Mouse (Mus musculus) c-Kit-positive CD71-positive TER-119-positive erythroid progenitor cells, embryonic 14.5 days (primary cell): ENCODE data around the gene Ube2e1.
"Not testable (repeated sequence)": the region's sequence is repeated elsewhere in the genome, so short reads cannot be mapped to it uniquely, and the experiment has no call there.

Experiments
- DNase-seq: peaks from one replicate; pipeline ENCODE4 v3.0.0-alpha.2; 2013; ENCODE audit warnings: low spot score

The Ube2e1 gene

GRCm38 (mm10) chr14:18241786-18242185, 89.9 kb downstream of the Ube2e1 start:
- DNase-seq = no peak

DNA sequence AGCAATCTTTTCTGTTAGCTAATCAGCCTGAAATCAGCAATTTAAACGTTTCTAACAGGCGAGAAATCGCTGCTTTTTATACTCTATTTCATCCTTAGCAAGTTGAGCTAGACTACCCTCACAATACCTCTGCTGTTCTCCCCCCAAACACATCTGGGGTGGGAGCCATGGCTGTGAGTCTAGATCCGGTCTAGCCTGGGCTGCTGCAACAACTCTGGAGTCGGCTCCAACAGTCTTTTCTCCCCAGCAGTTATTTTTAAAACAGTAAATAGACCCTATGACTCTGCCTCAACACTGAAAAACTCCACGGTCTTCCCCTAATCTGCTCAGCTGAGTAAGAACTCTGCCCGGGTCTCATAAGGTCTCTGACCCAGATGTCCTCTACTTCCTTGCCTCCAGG, 91.5 kb downstream of the Ube2e1 start:
- DNase-seq = no peak

- peak; percentile 92 for DNase-seq
These were observed 92.6 kb downstream of the Ube2e1 start, which contains the start of gene Nr1d2 for GRCm38 (mm10) chr14:18238750-18239731. TSS of gene Nr1d2 (minus strand) at chr14:18239127.

- DNase-seq = peak; percentile 87
These were observed 93.4 kb downstream of the Ube2e1 start for GRCm38 (mm10) chr14:18238131-18238749.

DNA sequence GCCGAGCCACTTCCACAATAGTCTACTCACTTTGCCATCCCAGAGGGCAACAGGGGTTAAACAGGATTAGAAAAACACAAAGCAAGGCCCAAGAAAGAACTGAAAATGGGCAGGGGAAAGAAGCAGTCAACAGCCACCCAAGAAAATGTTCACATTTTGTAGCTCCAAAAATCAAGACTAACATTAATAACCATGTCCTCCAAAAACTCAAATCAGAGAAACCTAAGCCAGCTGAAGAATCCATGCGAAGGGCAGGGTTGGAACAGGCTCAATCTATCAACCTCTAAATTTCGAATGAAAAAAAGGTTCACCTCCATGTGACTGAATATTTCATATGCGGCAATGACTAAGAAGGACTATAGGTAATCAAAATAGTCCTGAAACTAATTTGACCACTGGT, 94.3 kb downstream of the Ube2e1 start:
- DNase-seq = no peak

GRCm38 (mm10) chr14:18236496-18237235, 95.0 kb downstream of the Ube2e1 start:
- DNase-seq = not testable (repeated sequence)

- no peak for DNase-seq
These were observed 97.4 kb downstream of the Ube2e1 start for GRCm38 (mm10) chr14:18233981-18234960.

DNA sequence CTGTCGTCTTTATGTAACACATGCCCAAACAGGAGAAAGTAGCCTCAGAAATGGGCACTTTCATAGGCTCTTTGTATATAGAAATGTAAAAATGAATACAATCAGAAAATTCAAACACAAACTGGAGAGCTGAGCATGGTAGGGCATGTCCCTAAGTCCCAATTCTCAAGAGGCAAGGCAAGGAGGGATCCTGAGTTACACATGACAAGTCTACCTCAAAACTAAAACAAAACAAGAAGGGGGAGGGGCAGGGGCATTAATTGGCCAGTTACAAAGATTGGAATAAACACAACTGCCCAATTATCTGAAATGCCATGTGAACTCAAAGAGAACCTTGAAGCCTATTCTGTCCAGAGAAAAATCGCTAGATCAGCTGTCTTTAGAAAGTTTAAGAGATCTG, 98.6 kb downstream of the Ube2e1 start:
- DNase-seq = no peak
